Mouse (Mus musculus) forebrain, embryonic 10.5 days (tissue): ENCODE measurements at regions not wholly inside any gene's neighbourhood (a gene's known extent, or its start where the extent isn't known, plus 50 kb on each side); places are given as distances from the start of the nearest gene placed in this dataset.

Source experiments
- DNase-seq: peaks from one replicate; pipeline ENCODE4 v3.0.0-alpha.2; 2017; ENCODE audit warnings: low spot score; ENCODE audit errors: extremely low spot score
- H3K27ac ChIP-seq: fragments of 300-500 bp; sonication (generic); 2 replicates; pipeline ENCODE4 v1.5.1; 2016; ENCODE audit warnings: mild to moderate bottlenecking
- H3K27me3 ChIP-seq: fragments of 300-500 bp; sonication (generic); 2 replicates; pipeline ENCODE4 v1.6.1; 2016; ENCODE audit warnings: mild to moderate bottlenecking; ENCODE audit not compliant: poor library complexity, severe bottlenecking
- H3K36me3 ChIP-seq: fragments of 300-500 bp; sonication (generic); replicated peaks from 2 replicates; pipeline ENCODE4 v1.6.1; 2016; ENCODE audit warnings: mild to moderate bottlenecking, moderate library complexity
- H3K4me1 ChIP-seq: fragments of 300-500 bp; sonication (generic); 2 replicates; pipeline ENCODE4 v1.6.1; 2016
- H3K4me3 ChIP-seq: fragments of 300-500 bp; sonication (generic); 2 replicates; pipeline ENCODE4 v1.5.1; 2016; ENCODE audit warnings: mild to moderate bottlenecking, moderate library complexity
- H3K9me3 ChIP-seq: fragments of 300-500 bp; sonication (generic); 2 replicates; pipeline ENCODE4 v1.6.1; 2016; ENCODE audit warnings: mild to moderate bottlenecking, moderate library complexity
- WGBS: fragments of 180-500 bp; shearing (Covaris S2); methylation state at CpG from one replicate; pipeline ENCODE4 v1.1.7; 2016; 5-methylcytosine and 5-hydroxymethylcytosine counted together

- WGBS = 75% methylated on average over 4 of the region's 4 CpGs
- Histone ChIP-seq H3K4me3 (no peak overlapping the region), H3K27me3 (no peaks in the 10 kb centered on the region; the same call in 1 of the 2 replicates), H3K36me3 (no peaks in the 10 kb centered on the region), H3K27ac (no peak overlapping the region), H3K9me3 (no peaks in the 10 kb centered on the region), H3K4me1 (no peaks in the 10 kb centered on the region)
- no peak for DNase-seq
These were observed 581.1 kb upstream of the Cdh5 start for GRCm38 (mm10) chr8:103520141-103520866.

- no peak overlapping the region for H3K27ac ChIP-seq
- DNase-seq = no peak
- 83% methylated on average over 4 of the region's 4 CpGs for WGBS
These were observed 570.5 kb upstream of the Cdh5 start for GRCm38 (mm10) chr8:103530903-103531302.

GRCm38 (mm10) chr8:103534971-103535370 is 566.5 kb upstream of the Cdh5 start:
- Histone ChIP-seq H3K36me3 (no peaks in the 10 kb centered on the region), H3K27me3 (no peaks in the 10 kb centered on the region), H3K9me3 (no peaks in the 10 kb centered on the region), H3K4me1 (no peaks in the 10 kb centered on the region), H3K4me3 (no peak overlapping the region), H3K27ac (no peak overlapping the region)
- 86% methylated on average over 4 of the region's 4 CpGs for WGBS
- no peak for DNase-seq

More at GRCm38 (mm10) chr8:103530903-103531302, 570.5 kb upstream of the Cdh5 start:
- peaks cover 11% of the 10 kb centered on the region for H3K4me1 ChIP-seq
- no peaks in the 10 kb centered on the region for H3K27me3 ChIP-seq
- H3K9me3 ChIP-seq = no peaks in the 10 kb centered on the region
- H3K36me3 ChIP-seq = no peaks in the 10 kb centered on the region
- no peak overlapping the region for H3K4me3 ChIP-seq

GRCm38 (mm10) chr8:103536856-103537255 is 564.6 kb upstream of the Cdh5 start:
- H3K9me3 ChIP-seq = no peaks in the 10 kb centered on the region
- no peak overlapping the region for H3K4me3 ChIP-seq
- no peak for DNase-seq
- no peaks in the 10 kb centered on the region for H3K4me1 ChIP-seq
- no peaks in the 10 kb centered on the region for H3K27me3 ChIP-seq
- no peak overlapping the region for H3K27ac ChIP-seq
- no peaks in the 10 kb centered on the region for H3K36me3 ChIP-seq
- 83% methylated on average over 2 of the region's 2 CpGs for WGBS

- no peaks in the 10 kb centered on the region for H3K4me1 ChIP-seq
- H3K4me3 ChIP-seq = no peak overlapping the region
- H3K27ac ChIP-seq = no peak overlapping the region
- H3K36me3 ChIP-seq = no peaks in the 10 kb centered on the region
- H3K9me3 ChIP-seq = no peaks in the 10 kb centered on the region
- H3K27me3 ChIP-seq = no peaks in the 10 kb centered on the region
- WGBS = 83% methylated on average over 2 of the region's 2 CpGs
- DNase-seq = no peak
These were observed 559.5 kb upstream of the Cdh5 start for GRCm38 (mm10) chr8:103541954-103542353.

GRCm38 (mm10) chr8:103551916-103552535 is 549.4 kb upstream of the Cdh5 start:
- WGBS = 90% methylated on average over 8 of the region's 8 CpGs
- H3K4me3 ChIP-seq = no peak overlapping the region

GRCm38 (mm10) chr8:103561606-103562005 is 539.8 kb upstream of the Cdh5 start:
- no peak overlapping the region for H3K4me3 ChIP-seq
- H3K36me3 ChIP-seq = no peaks in the 10 kb centered on the region
- H3K27ac ChIP-seq = no peak overlapping the region
- no peaks in the 10 kb centered on the region for H3K9me3 ChIP-seq
- 88% methylated on average over 2 of the region's 2 CpGs for WGBS
- H3K27me3 ChIP-seq = no peaks in the 10 kb centered on the region
- no peak for DNase-seq
- H3K4me1 ChIP-seq = no peaks in the 10 kb centered on the region

More at GRCm38 (mm10) chr8:103551916-103552535, 549.4 kb upstream of the Cdh5 start:
- Histone ChIP-seq H3K36me3 (no peaks in the 10 kb centered on the region), H3K27ac (no peak overlapping the region), H3K9me3 (no peaks in the 10 kb centered on the region), H3K4me1 (no peaks in the 10 kb centered on the region), H3K27me3 (no peaks in the 10 kb centered on the region)
- DNase-seq = no peak

GRCm38 (mm10) chr8:103570864-103571425 is 530.5 kb upstream of the Cdh5 start:
- Histone ChIP-seq H3K4me1 (peaks cover 5% of the 10 kb centered on the region; the same call in 1 of the 2 replicates), H3K27me3 (no peaks in the 10 kb centered on the region), H3K9me3 (peaks cover 4% of the 10 kb centered on the region; the same call in 1 of the 2 replicates), H3K4me3 (no peak overlapping the region), H3K27ac (no peak overlapping the region), H3K36me3 (no peaks in the 10 kb centered on the region)
- 84% methylated on average over 11 of the region's 11 CpGs for WGBS
- no peak for DNase-seq

GRCm38 (mm10) chr8:103577147-103577546 is 524.3 kb upstream of the Cdh5 start:
- 93% methylated on average over 3 of the region's 3 CpGs for WGBS

GRCm38 (mm10) chr8:103578006-103578405 is 523.4 kb upstream of the Cdh5 start:
- 84% methylated on average over 6 of the region's 6 CpGs for WGBS
- Histone ChIP-seq H3K4me3 (no peak overlapping the region), H3K4me1 (peaks cover 6% of the 10 kb centered on the region), H3K9me3 (no peaks in the 10 kb centered on the region), H3K36me3 (no peaks in the 10 kb centered on the region), H3K27me3 (no peaks in the 10 kb centered on the region), H3K27ac (no peak overlapping the region)
- no peak for DNase-seq

More at GRCm38 (mm10) chr8:103577147-103577546, 524.3 kb upstream of the Cdh5 start:
- Histone ChIP-seq H3K27me3 (no peaks in the 10 kb centered on the region), H3K36me3 (no peaks in the 10 kb centered on the region), H3K4me1 (no peaks in the 10 kb centered on the region), H3K27ac (no peak overlapping the region), H3K9me3 (no peaks in the 10 kb centered on the region), H3K4me3 (no peak overlapping the region)
- DNase-seq = no peak

GRCm38 (mm10) chr8:103608291-103608690 is 493.1 kb upstream of the Cdh5 start:
- H3K36me3 ChIP-seq = no peaks in the 10 kb centered on the region
- no peak for DNase-seq
- no peaks in the 10 kb centered on the region for H3K27me3 ChIP-seq
- H3K9me3 ChIP-seq = no peaks in the 10 kb centered on the region
- no peak overlapping the region for H3K4me3 ChIP-seq
- H3K27ac ChIP-seq = no peak overlapping the region
- H3K4me1 ChIP-seq = no peaks in the 10 kb centered on the region
- 93% methylated on average over 6 of the region's 6 CpGs for WGBS

GRCm38 (mm10) chr8:103623781-103624434 is 477.5 kb upstream of the Cdh5 start:
- peaks cover 14% of the 10 kb centered on the region for H3K4me1 ChIP-seq
- 43% methylated on average over 3 of the region's 3 CpGs for WGBS
- DNase-seq = peak; percentile 54

More at GRCm38 (mm10) chr8:103623781-103624434, 477.5 kb upstream of the Cdh5 start:
- H3K9me3 ChIP-seq = peaks cover 5% of the 10 kb centered on the region; the same call in 1 of the 2 replicates
- H3K4me3 ChIP-seq = no peak overlapping the region
- H3K36me3 ChIP-seq = no peaks in the 10 kb centered on the region
- H3K27ac ChIP-seq = no peak overlapping the region
- peaks cover 11% of the 10 kb centered on the region; the same call in 1 of the 2 replicates for H3K27me3 ChIP-seq
